Mouse (Mus musculus): ENCODE results near the gene Btf3. TPM values are rescaled to one million over a fixed set of nuclear protein-coding genes. Genes with fewer than 3 reads are reported as not detected.

Gene Btf3
- polyA plus RNA-seq, 1 experiment from 2014 or later: 689 TPM

- Histone ChIP-seq H3K4me3 (replicated peaks) (no peak overlapping the region), H3K27me3 (peaks cover 3% of the 10 kb centered on the region; the same call in 1 of the 2 replicates), H3K9me3 (replicated peaks) (no peaks in the 10 kb centered on the region), H3K4me1 (no peaks in the 10 kb centered on the region), H3K27ac (no peak overlapping the region), H3K9ac (no peak overlapping the region), H3K4me2 (peak overlapping the region; percentile 45), H3K36me3 (no peaks in the 10 kb centered on the region)
- WGBS: 57% methylated on average over 21 of the region's 21 CpGs
- peak; percentile 88 for ATAC-seq (replicated peaks; ENCODE audit: low FRiP score)
These were observed 17.7 kb downstream of the Btf3 start for GRCm38 (mm10) chr13:98298833-98299758.

- Histone ChIP-seq H3K4me3 (replicated peaks) (no peak overlapping the region), H3K27ac (no peak overlapping the region), H3K27me3 (peaks cover 3% of the 10 kb centered on the region; the same call in 1 of the 2 replicates), H3K36me3 (no peaks in the 10 kb centered on the region), H3K9me3 (replicated peaks) (no peaks in the 10 kb centered on the region), H3K4me1 (no peaks in the 10 kb centered on the region), H3K4me2 (no peak overlapping the region), H3K9ac (no peak overlapping the region)
- WGBS: 93% methylated on average over 6 of the region's 6 CpGs
- ATAC-seq (replicated peaks; ENCODE audit: low FRiP score): no peak
These were observed 18.8 kb downstream of the Btf3 start for GRCm38 (mm10) chr13:98297883-98298482.

GRCm38 (mm10) chr13:98296072-98296471, 20.7 kb downstream of the Btf3 start:
- H3K9ac ChIP-seq: no peak overlapping the region
- no peak overlapping the region for H3K4me2 ChIP-seq
- no peak overlapping the region for H3K4me3 ChIP-seq (replicated peaks)
- H3K27ac ChIP-seq: no peak overlapping the region
- H3K36me3 ChIP-seq: no peaks in the 10 kb centered on the region
- H3K9me3 ChIP-seq (replicated peaks): no peaks in the 10 kb centered on the region
- 51% methylated on average over 5 of the region's 5 CpGs for WGBS
- no peak for ATAC-seq (replicated peaks; ENCODE audit: low FRiP score)
- no peaks in the 10 kb centered on the region for H3K4me1 ChIP-seq
- H3K27me3 ChIP-seq: peaks cover 3% of the 10 kb centered on the region; the same call in 1 of the 2 replicates

- no peaks in the 10 kb centered on the region for H3K36me3 ChIP-seq
- H3K9ac ChIP-seq: no peak overlapping the region
- H3K9me3 ChIP-seq (replicated peaks): no peaks in the 10 kb centered on the region
- no peak overlapping the region for H3K4me2 ChIP-seq
- no peak overlapping the region for H3K27ac ChIP-seq
- WGBS: 80% methylated on average over 8 of the region's 8 CpGs
- ATAC-seq (replicated peaks; ENCODE audit: low FRiP score): no peak
- H3K27me3 ChIP-seq: no peaks in the 10 kb centered on the region
- no peaks in the 10 kb centered on the region for H3K4me1 ChIP-seq
- H3K4me3 ChIP-seq (replicated peaks): no peak overlapping the region
These were observed 25.1 kb downstream of the Btf3 start for GRCm38 (mm10) chr13:98291712-98292111.

- no peak overlapping the region for H3K4me2 ChIP-seq
- WGBS: 39% methylated on average over 2 of the region's 2 CpGs
- no peak overlapping the region for H3K27ac ChIP-seq
- H3K9ac ChIP-seq: no peak overlapping the region
- ATAC-seq (replicated peaks; ENCODE audit: low FRiP score): no peak
- no peaks in the 10 kb centered on the region for H3K36me3 ChIP-seq
- H3K4me3 ChIP-seq (replicated peaks): no peak overlapping the region
- H3K4me1 ChIP-seq: no peaks in the 10 kb centered on the region
- no peaks in the 10 kb centered on the region for H3K9me3 ChIP-seq (replicated peaks)
- no peaks in the 10 kb centered on the region for H3K27me3 ChIP-seq
These were observed 26.1 kb downstream of the Btf3 start for GRCm38 (mm10) chr13:98290719-98291118.

GRCm38 (mm10) chr13:98280990-98281650, 35.7 kb downstream of the Btf3 start:
- Histone ChIP-seq H3K9me3 (replicated peaks) (no peaks in the 10 kb centered on the region), H3K27ac (no peak overlapping the region), H3K4me1 (no peaks in the 10 kb centered on the region), H3K36me3 (no peaks in the 10 kb centered on the region), H3K4me2 (no peak overlapping the region), H3K27me3 (no peaks in the 10 kb centered on the region), H3K4me3 (replicated peaks) (no peak overlapping the region), H3K9ac (no peak overlapping the region)
- no peak for ATAC-seq (replicated peaks; ENCODE audit: low FRiP score)
- WGBS: 78% methylated on average over 12 of the region's 12 CpGs

GRCm38 (mm10) chr13:98279686-98280085, 37.1 kb downstream of the Btf3 start, which contains the start of gene Gm21976:
TSS of gene Gm21976 (plus strand) at chr13:98279887.
- H3K9ac ChIP-seq: no peak within 1 kb of the TSS
- H3K27ac ChIP-seq: no peak within 1 kb of the TSS
- H3K9me3 ChIP-seq (replicated peaks): no peaks in the 10 kb centered on the region
- 89% methylated on average over 5 of the region's 5 CpGs for WGBS
- no peaks in the 10 kb centered on the region for H3K27me3 ChIP-seq
- H3K4me3 ChIP-seq (replicated peaks): no peak within 1 kb of the TSS
- H3K4me2 ChIP-seq: no peak within 1 kb of the TSS
- peaks cover 11% of the 10 kb centered on the region for H3K36me3 ChIP-seq
- ATAC-seq (replicated peaks; ENCODE audit: low FRiP score): no peak
- no peaks in the 10 kb centered on the region for H3K4me1 ChIP-seq

GRCm38 (mm10) chr13:98277501-98277900, 39.3 kb downstream of the Btf3 start:
- Histone ChIP-seq H3K9me3 (replicated peaks) (no peaks in the 10 kb centered on the region), H3K27me3 (no peaks in the 10 kb centered on the region), H3K36me3 (peaks cover 31% of the 10 kb centered on the region), H3K4me1 (no peaks in the 10 kb centered on the region), H3K27ac (no peak overlapping the region), H3K4me3 (replicated peaks) (no peak overlapping the region), H3K4me2 (no peak overlapping the region), H3K9ac (no peak overlapping the region)
- no peak for ATAC-seq (replicated peaks; ENCODE audit: low FRiP score)
- 87% methylated on average over 2 of the region's 2 CpGs for WGBS

- Histone ChIP-seq H3K9me3 (replicated peaks) (no peaks in the 10 kb centered on the region), H3K27me3 (no peaks in the 10 kb centered on the region), H3K9ac (no peak overlapping the region), H3K4me1 (no peaks in the 10 kb centered on the region), H3K4me2 (no peak overlapping the region), H3K36me3 (peaks cover 44% of the 10 kb centered on the region), H3K4me3 (replicated peaks) (no peak overlapping the region), H3K27ac (no peak overlapping the region)
- no peak for ATAC-seq (replicated peaks; ENCODE audit: low FRiP score)
- 86% methylated on average over 7 of the region's 7 CpGs for WGBS
These were observed 40.6 kb downstream of the Btf3 start for GRCm38 (mm10) chr13:98276253-98276652.

GRCm38 (mm10) chr13:98275646-98276045, 41.2 kb downstream of the Btf3 start:
- H3K4me1 ChIP-seq: no peaks in the 10 kb centered on the region
- 80% methylated on average over 4 of the region's 4 CpGs for WGBS
- H3K27ac ChIP-seq: no peak overlapping the region
- H3K9ac ChIP-seq: no peak overlapping the region
- no peaks in the 10 kb centered on the region for H3K27me3 ChIP-seq
- H3K4me3 ChIP-seq (replicated peaks): no peak overlapping the region
- no peak for ATAC-seq (replicated peaks; ENCODE audit: low FRiP score)
- no peak overlapping the region for H3K4me2 ChIP-seq
- no peaks in the 10 kb centered on the region for H3K9me3 ChIP-seq (replicated peaks)
- H3K36me3 ChIP-seq: peaks cover 50% of the 10 kb centered on the region

- H3K27me3 ChIP-seq: no peaks in the 10 kb centered on the region
- 90% methylated on average over 9 of the region's 9 CpGs for WGBS
- H3K4me2 ChIP-seq: no peak overlapping the region
- no peak overlapping the region for H3K27ac ChIP-seq
- no peak overlapping the region for H3K9ac ChIP-seq
- H3K36me3 ChIP-seq: peaks cover 62% of the 10 kb centered on the region
- no peak for ATAC-seq (replicated peaks; ENCODE audit: low FRiP score)
- no peaks in the 10 kb centered on the region for H3K4me1 ChIP-seq
- no peak overlapping the region for H3K4me3 ChIP-seq (replicated peaks)
- H3K9me3 ChIP-seq (replicated peaks): no peaks in the 10 kb centered on the region
These were observed 42.8 kb downstream of the Btf3 start for GRCm38 (mm10) chr13:98274023-98274422.

GRCm38 (mm10) chr13:98264111-98264510, 52.7 kb downstream of the Btf3 start:
- H3K36me3 ChIP-seq: peaks cover 30% of the 10 kb centered on the region
- H3K9ac ChIP-seq: 0 out of 2 replicates have a peak overlapping the region, but pooled peaks have one; percentile 85
- H3K27ac ChIP-seq: no peak overlapping the region
- H3K9me3 ChIP-seq (replicated peaks): no peaks in the 10 kb centered on the region
- no peak for ATAC-seq (replicated peaks; ENCODE audit: low FRiP score)
- peaks cover 20% of the 10 kb centered on the region for H3K4me1 ChIP-seq
- H3K4me3 ChIP-seq (replicated peaks): peak overlapping the region; percentile 96
- WGBS: 29% methylated on average over 5 of the region's 5 CpGs
- H3K4me2 ChIP-seq: peak overlapping the region; percentile 79
- no peaks in the 10 kb centered on the region for H3K27me3 ChIP-seq
